Mouse (Mus musculus) embryonic fibroblast, embryonic 13.5 days (primary cell): ENCODE data around the gene Atg2b.

ENCODE experiments used
- CTCF ChIP-seq: IDR thresholded peaks from 2 replicates; pipeline ENCODE4 v1.5.1; 2011; ENCODE audit warnings: mild to moderate bottlenecking, control low read depth, low read length, moderate library complexity, borderline replicate concordance; ENCODE audit not compliant: insufficient read depth
- POLR2A ChIP-seq: IDR thresholded peaks from 2 replicates; pipeline ENCODE4 v1.6.1; 2011; ENCODE audit warnings: low read depth, mild to moderate bottlenecking, control low read depth, low read length, moderate library complexity

GRCm38 (mm10) chr12:105689435-105689834, 4.4 kb upstream of the Atg2b start:
- TF ChIP-seq CTCF (no peak), POLR2A (no peak)
